Mouse (Mus musculus): ENCODE results near the gene Akap7.

DNA sequence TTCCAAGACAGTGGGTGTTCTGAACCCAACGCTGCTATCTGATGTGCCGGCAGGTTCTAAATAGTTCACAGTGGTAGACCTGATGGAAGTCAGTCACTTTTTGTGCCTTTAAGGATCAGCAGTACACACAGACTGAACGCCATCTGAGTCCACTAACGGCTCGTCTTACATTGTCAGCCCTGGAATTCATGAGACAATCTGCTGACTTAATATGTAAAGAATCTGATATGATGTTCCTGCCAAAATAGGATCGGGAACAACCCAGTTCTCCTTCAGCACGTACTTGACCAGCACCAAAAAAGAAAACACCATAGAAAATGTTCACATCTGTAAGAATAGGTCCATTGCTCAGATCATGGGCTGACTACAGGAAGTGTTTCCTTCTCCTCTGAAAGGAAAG, 32.2 kb downstream of the Akap7 start:
- TF ChIP-seq CTCF (IDR thresholded peaks at IDR 0.05; ENCODE audit: low read depth) (no peak), EP300 (optimal IDR thresholded peaks at IDR 0.05) (no peak)

All from stomach, postnatal 0 days (tissue).